In the genomic region with DNA sequence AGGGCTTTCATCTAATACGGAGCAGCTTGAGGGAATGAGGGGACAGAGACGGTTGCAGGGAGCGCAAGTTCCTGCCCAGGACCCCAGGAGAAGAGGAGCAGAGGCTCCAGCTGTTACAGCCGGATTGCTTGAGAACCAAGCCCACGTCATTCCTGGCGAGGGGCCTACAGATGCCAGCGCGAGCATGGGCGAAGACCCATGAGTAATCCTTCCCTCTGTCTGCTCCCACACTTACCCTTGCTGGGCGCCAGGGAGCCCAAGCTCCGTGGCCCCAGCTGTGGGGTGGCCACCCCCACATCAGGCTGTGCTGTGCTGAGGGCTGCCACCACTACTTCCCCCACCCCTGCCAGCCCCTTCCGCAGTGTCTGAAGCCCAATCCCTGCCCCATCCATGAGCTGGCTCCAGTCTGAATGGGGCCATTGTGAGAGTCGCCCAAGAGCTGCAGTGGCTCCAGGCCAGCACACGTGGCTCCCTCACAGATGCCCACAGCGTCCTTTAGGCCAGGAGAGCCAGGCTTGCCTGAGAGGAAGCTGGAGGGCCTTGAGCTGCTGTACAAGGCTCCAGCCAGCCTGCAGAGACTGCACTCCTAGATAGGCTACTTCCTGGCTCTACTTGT, we compare ENCODE assay signal across 9 mouse cellular contexts. TPM values are rescaled to one million over a fixed set of nuclear protein-coding genes. Genes with fewer than 3 reads are reported as not detected.
DNase-seq lines count a peak whose midpoint lies in the region; ATAC-seq lines count a peak whose summit lies in the region.
"Had no signal": no experiment of that assay in that cellular context is flagged by ENCODE, and none has a peak within 500 bp of the region (broad histone marks: within the 10 kb centered on the region; RNA-seq: fewer than 3 reads in every experiment).

No protein-coding gene starts in this region.

- H3K36me3 ChIP-seq in lung, embryonic 16.5 days (ENCODE audit: control insufficient read depth, insufficient read depth, low read length) = no peaks in the 10 kb centered on the region
- H3K36me3 ChIP-seq: G1E had no signal

- H3K4me1 ChIP-seq in lung, embryonic 16.5 days (replicated peaks; ENCODE audit: control insufficient read depth, insufficient read depth, low read length) = peaks cover 12% of the 10 kb centered on the region

- peak overlapping the region; percentile 25 for H3K9ac ChIP-seq in lung, embryonic 16.5 days (ENCODE audit: low read length)

- peak overlapping the region; percentile 79 for H3K27ac ChIP-seq in lung, embryonic 16.5 days (ENCODE audit: low read length)

- H3K4me2 ChIP-seq in lung, embryonic 16.5 days (ENCODE audit: low read depth, low read length) = no peak overlapping the region

- intact Hi-C loops in heart, postnatal 25 days (cut with DNase I) = no loop called here

- peak; percentile 95 for DNase-seq in heart, adult 11 months
- DNase-seq in heart, postnatal 25 days (ENCODE audit: low spot score) = no peak
- DNase-seq in cerebellum, adult 9-10 months = peak; percentile 33
- peak; percentile 50 to 71 for DNase-seq in frontal cortex, postnatal 36 days (ENCODE audit: low spot score in 2 of 2)
- DNase-seq in layer of hippocampus, adult 9-11 months = peak; percentile 93
- no peak for DNase-seq in spleen, postnatal 36 days (ENCODE audit: low spot score in 2 of 2)
- DNase-seq in urinary bladder, postnatal 10 days (ENCODE audit: low spot score) = no peak

- H3K4me3 ChIP-seq in lung, embryonic 16.5 days (ENCODE audit: low read length) = no peak overlapping the region

- peak; percentile 80 for ATAC-seq in lung, embryonic 16.5 days (ENCODE audit: low read depth)

- no peaks in the 10 kb centered on the region for H3K27me3 ChIP-seq in lung, embryonic 16.5 days (ENCODE audit: control insufficient read depth, insufficient read depth, low read depth, low read length)

- WGBS in lung, embryonic 16.5 days = 50% methylated on average over 15 of the region's 15 CpGs

- H3K9me3 ChIP-seq in lung, embryonic 16.5 days (ENCODE audit: control insufficient read depth, low read length) = no peaks in the 10 kb centered on the region; the same call in 1 of the 2 replicates

RNA-seq across cellular contexts. Expression of a gene that starts 25.4 kb away (rescaled TPM):
- 100 to 1,000 TPM; 249 to 269 TPM for total RNA-seq in heart, postnatal 25 days (2021)
- polyA plus RNA-seq in lung, embryonic 16.5 days (2015; fragmentation: Nextera tagmentation; extraction: Ambion mirVana) = 170 and 179 TPM in 2 replicates

RNA-seq across cellular contexts. Expression of a gene that starts 55.1 kb away (rescaled TPM):
- total RNA-seq in heart, postnatal 25 days (2021) = 10 to 100 TPM; 58.8 to 62.3 TPM
- polyA plus RNA-seq in lung, embryonic 16.5 days (2015; fragmentation: Nextera tagmentation; extraction: Ambion mirVana) = 193 and 220 TPM in 2 replicates

Comparison
In these comparisons a context has a peak if more than half of its experiments do, and no peak if none do; other contexts are left out.
1. DNase-seq: peak in heart, adult 11 months (single experiment), cerebellum, adult 9-10 months (single experiment), frontal cortex, postnatal 36 days (2 of 2) and layer of hippocampus, adult 9-11 months (single experiment); none in heart, postnatal 25 days (single experiment), spleen, postnatal 36 days (0 of 2) and urinary bladder, postnatal 10 days (single experiment).